Mouse (Mus musculus) heart, postnatal 10 days (tissue): ENCODE data around the gene Ccdc124. TPM values are rescaled to one million over a fixed set of nuclear protein-coding genes. Genes with fewer than 3 reads are reported as not detected.
A peak's percentile ranks its signal among the peaks of the same experiment; 100 is the strongest.
"Not testable (repeated sequence)": the region's sequence is repeated elsewhere in the genome, so short reads cannot be mapped to it uniquely, and the experiment has no call there.

Source experiments
- DNase-seq, 2 experiments: peaks; one replicate each; pipeline ENCODE4 v3.0.0; 2021
- intact Hi-C: fragments of 180-260 bp; cut with DNase I; formaldehyde crosslinking; loops from one replicate; pipeline ENCODE4 v1.15.1; 2025
- total RNA-seq, 2 experiments: library from RNA; stranded (reverse); gene quantifications; 2 replicates each; pipeline ENCODE4 v1.2.3; 2021

Ccdc124 gene
- total RNA-seq, 2 experiments from 2014 or later = 40.9 to 41.1 TPM

DNA sequence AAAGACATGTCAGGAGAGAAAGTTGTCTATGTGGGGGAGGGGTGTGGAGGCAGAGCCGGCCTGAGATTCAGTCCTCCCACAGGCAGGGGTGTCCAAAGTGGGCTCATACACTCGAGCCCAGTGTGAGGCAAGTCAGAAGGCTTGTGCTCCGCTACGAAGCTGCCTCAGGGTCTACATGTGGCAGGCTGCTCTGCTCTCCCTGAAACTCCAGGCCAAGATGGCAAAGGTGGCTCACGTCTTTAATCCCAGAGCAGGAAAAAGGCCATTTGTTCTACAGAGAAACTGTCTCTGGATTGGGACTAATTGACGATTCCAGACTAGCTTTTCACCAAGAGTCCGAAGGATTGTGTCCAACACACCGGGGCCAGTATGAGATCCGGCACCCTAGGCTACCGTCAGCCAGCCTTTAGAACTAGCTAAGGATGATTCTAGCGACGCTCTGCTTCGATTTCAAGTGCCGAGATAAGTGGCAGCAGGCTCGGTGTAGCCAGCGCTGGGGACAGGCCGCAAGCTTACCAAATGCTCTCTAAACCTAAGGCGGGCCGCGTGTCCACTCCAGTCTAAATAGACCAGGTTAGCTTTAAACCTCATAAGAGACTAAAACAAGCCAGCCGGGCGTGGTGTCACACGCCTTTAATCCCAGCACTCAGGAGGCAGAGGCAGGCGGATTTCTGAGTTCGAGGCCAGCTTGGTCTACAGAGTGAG, 22.7 kb upstream of the Ccdc124 start:
- intact Hi-C loops = loop anchor here (1.0 kb wide), 1 partner anchor 23 kb away; the partner anchor contains the start of gene Ccdc124
- DNase-seq = peak; percentile 8 to 17

GRCm38 (mm10) chr8:70895571-70896259, 22.0 kb upstream of the Ccdc124 start:
- DNase-seq, intact Hi-C loops: not testable (repeated sequence)

DNA sequence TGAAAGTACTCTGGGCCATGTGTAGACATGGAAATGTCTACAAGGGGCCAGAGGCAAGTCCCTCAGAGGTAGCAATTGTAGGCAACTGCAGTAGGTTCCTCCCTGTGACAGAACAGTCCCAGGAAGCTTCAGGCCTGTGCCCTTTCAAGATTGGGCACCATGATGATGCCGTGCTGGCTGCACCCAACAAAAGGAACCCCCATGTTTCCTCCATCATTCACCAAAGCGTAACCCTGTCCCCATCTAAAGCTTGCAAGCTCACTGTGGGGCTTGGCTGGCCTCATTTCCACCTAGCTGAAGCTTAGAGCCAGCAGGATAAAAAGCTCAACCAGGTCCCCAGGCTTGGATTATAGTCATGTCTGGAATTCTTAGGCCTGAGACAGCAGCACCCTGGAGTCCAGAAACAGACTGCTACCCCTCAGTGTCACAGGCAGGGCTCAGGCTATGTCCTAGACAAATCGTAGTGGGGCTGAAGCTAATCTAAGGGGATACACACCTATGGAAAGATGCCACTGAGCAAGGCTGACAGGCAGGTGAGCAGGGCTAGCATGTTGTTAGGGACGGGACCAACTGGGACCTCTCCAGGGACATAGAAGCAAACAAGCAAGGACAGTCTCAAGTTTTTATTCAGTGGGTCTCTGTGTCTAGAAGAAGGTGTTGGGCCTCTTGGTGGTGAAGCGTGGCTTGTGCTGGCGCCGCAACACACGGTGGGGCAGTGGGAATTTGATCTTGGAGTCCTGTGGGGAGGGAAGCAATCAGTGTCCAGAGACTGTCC, 21.2 kb upstream of the Ccdc124 start:
- DNase-seq = no peak
- intact Hi-C loops = no loop called here

DNA sequence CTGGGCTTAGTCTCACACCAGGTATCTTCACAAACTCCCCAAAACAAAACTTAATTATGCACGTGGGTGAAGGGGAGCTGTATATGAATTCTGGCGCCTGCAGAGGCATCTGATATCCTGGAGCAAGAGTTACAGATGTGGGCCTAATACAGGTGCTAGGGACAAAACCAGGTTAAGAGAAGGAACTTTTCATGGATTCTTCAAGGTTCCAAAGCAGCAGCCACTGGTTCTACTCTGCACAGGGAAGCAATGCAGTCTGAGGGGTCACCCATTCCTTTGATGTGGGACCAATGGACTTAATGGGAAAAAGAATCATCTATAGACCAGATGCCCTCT, 20.6 kb upstream of the Ccdc124 start:
- intact Hi-C loops = no loop called here

DNA sequence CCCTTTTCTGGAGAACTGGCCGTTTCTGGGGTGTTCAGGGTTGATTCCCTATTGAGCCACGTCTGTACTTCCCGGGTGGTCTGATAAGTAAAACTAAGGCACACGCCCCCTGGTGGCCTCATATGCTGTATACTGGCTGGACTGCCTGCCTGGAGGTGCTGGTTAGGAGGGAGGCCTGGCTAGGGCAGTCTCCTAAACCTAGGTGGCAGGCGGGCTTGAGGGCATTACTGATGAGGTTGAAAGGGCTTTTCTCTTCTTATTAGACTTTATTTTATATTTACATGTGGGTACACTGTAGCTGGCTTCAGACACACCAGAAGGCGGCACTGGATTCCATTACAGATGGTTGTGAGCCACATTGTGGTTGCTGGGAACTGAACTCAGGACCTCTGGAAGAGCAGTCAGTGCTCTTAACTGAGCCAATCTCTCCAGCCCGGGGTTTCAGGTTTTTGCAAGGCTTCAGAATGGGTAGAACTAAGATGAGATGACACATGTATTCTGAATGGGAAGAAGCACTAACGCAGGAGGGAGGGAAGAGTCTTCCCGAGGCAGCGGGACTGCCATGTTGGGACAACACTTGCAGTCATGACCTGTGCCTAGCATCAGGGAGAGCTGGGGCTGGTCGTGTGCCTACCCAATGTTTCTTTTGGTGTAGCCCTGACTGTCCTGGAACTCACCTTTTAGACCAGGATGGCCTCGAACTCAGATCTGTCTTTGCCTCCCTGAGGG, 20.1 kb upstream of the Ccdc124 start:
- DNase-seq = peak; percentile 73 to 87
- intact Hi-C loops = loop anchor here (1.0 kb wide), 1 partner anchor 21 kb away; the partner anchor contains the start of gene Ccdc124

More for the DNA sequence above, 20.6 kb upstream of the Ccdc124 start:
- DNase-seq = no peak

DNA sequence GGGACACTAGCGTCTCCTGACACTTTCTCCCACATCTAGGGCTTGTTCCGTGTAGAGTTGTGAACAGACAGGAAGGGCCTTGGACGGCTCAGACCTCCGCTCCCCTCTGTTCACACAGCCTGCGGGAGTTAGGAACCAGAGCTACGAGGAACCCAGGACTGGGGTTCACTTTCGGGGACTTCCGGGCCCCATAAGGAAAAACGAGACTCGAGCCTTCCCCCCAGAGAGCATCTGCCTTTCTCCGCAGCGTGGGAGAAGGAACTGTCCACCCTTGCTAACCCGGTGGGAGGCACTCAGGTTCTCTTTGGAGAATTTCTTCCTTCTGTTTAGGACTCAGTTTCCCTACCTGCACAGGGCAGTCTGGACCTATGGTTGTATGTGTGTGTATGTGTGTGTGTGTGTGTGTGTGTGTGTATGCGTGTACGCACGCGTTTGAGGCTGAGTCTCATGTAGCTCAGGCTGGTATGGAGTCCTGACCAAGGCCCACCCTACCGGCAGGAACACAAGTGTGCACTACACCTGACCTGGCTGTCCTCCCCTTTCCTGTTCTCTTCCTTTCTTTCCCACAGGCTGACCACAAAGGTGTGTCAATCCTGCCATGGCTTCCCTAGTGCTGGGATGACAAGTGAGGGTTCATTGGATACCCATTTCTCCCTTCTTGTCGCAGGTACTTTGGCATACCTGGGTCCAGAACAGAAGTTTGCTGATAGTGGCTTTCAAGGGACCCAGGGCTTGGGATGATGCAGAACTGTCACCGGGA, 19.3 kb upstream of the Ccdc124 start:
- intact Hi-C loops = loop anchor here (1.0 kb wide), 1 partner anchor 20 kb away; the partner anchor contains the start of gene Ccdc124
- no peak for DNase-seq

- intact Hi-C loops = no loop called here
Measured at GRCm38 (mm10) chr8:70892022-70892895, 18.5 kb upstream of the Ccdc124 start, which contains the start of gene Slc5a5. Gene Slc5a5, minus strand, starts transcription at chr8:70892757.

GRCm38 (mm10) chr8:70891356-70891755, 17.6 kb upstream of the Ccdc124 start:
- no peak for DNase-seq
- intact Hi-C loops = no loop called here

More at GRCm38 (mm10) chr8:70892022-70892895, 18.5 kb upstream of the Ccdc124 start, which contains the start of gene Slc5a5:
- DNase-seq = no peak

DNA sequence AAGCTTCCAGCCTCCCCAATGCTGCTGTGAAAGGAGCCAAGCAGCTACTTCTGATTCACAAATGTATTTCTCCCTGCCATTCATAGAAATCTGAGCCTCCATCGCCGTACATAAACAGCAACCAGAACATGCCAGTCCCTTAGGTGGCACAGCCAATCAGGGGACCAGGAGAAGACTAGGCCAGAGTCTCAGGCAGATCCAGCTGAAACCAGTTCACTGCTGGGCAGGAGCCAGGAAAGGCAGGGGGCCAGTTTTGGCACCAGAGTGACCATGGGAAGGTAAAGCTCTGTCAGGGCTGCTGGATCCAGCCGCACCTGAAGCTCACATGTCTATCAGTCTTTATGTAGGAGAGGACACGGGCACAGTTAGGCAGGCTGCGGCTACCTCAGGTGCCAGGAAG, 16.9 kb upstream of the Ccdc124 start:
- no peak for DNase-seq
- intact Hi-C loops = no loop called here

DNA sequence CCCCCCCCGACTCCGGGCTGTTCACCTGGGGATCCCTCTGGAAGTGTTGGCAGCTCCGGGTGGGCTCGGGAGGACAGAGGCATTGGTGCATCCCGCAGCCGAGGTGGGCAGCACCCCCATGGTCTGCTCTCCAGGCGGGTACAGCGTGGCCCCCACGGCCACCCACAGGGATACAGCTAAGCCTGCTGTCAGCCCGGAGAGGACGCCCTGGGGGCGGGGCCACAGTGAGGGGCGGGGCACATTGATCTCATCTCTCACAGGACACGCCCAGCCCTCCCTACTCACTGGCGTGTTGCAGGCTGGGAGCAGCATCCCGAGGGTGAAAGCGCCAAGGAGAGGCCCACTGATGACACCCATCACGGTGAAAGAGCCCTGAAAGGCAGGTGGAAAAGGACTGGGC, 13.9 kb upstream of the Ccdc124 start:
- peak in 1 of 2 experiments; percentile 33 for DNase-seq
- intact Hi-C loops = no loop called here

- intact Hi-C loops = no loop called here
- DNase-seq = peak in 1 of 2 experiments; percentile 68
Measured at GRCm38 (mm10) chr8:70885612-70886011, 11.9 kb upstream of the Ccdc124 start.

DNA sequence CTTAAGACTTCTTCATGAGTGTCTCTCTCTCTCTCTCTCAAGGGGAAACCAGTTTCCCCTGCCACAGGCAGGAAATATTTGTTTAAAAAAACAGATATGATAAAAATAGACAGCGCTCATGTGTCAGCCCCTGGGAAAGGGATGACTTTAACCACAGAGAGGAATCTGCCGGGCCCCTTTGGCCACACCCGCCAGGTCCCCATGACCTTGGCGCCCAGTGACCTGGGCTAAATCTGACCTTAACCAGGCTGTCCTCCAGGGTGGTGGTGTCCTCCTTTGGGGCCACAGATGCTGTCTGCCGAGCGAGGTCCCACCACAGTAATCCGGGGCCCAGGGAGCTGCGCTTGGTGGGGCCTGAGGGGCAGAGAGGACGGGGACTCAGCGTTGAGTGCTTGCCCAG, 10.9 kb upstream of the Ccdc124 start:
- DNase-seq = no peak
- intact Hi-C loops = no loop called here

DNA sequence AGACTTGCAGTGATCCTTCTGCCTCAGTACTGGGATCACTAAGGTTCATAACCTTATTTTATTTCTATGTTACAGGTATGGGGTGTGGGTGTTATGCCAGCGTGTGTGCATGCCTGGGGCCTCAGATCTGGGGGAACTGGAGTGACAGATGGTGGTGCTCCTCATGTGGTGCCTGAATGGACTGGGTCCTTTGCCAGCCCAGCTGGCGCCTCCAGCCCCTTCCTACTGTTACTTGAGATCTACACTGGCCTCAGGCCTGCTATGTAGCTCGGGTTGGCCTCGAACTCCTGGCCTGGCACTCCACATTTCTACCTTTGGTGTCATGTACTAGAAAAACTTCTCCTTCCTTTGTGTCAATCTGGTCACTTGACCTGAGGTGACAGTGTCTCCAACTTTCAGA, 10.5 kb upstream of the Ccdc124 start:
- intact Hi-C loops = no loop called here
- DNase-seq = no peak

DNA sequence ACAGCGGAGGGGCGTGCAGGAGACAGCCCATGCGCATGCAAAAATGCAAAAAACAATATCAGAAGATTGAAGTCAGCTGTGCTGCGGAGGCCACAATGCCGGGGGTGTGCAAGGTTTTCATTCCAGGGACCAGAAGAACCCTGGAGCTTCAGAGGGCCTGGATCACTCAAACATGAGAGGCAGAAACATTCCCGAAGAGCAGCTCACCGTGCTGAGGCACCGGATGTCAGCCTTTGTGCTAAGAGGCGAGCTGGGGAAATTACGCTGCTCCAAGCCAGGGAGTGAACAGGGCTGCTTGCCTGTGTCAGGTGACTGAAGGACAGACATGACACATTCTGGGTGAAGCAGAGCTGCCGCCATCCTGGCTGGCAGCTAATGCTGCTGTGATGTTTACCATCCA, 6.8 kb upstream of the Ccdc124 start:
- intact Hi-C loops = no loop called here
- no peak for DNase-seq

- DNase-seq = peak; percentile 77 to 78
- intact Hi-C loops = no loop called here
Measured at GRCm38 (mm10) chr8:70880126-70880525, 6.4 kb upstream of the Ccdc124 start.

DNA sequence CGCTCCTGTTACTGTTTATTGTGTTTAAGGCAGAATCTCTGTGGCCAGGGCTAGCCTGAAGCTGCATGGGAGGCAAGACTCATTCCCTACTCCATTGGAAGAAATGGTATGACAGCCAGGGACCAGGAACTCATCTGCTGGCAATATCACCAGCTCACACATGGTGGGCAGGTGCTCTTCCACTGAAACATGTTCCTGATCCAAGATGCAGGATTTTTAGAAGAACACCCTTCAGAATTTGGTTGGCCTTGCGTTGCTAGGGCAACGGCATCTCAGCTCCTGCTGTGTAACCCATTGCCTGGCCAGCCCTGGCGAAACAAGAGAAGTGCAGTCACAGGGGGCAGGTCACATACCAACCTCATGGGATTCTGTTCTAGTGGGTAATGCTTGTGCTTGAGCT, 5.8 kb upstream of the Ccdc124 start:
- DNase-seq = no peak
- intact Hi-C loops = no loop called here

GRCm38 (mm10) chr8:70878178-70878577, 4.4 kb upstream of the Ccdc124 start:
- DNase-seq = no peak
- intact Hi-C loops = no loop called here

DNA sequence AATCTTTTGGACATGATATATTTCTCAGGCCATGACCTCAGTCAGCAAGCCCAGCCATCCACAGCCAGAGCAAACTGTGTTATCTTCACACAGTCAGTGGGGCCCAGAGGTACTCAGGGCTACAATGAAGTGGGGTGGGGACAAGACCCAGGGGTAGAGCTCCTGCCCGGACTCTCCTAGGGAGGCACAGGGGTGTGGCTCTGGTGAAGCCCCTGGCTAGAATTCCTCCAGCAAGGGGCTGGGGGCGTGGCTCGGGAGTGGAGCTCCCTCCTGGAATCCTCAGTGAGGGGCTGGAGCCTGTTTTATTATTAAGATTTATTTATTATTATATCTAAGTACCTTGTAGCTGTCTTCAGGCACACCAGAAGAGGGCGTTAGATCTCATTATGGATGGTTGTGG, 2.6 kb upstream of the Ccdc124 start:
- no peak for DNase-seq
- intact Hi-C loops = no loop called here

DNA sequence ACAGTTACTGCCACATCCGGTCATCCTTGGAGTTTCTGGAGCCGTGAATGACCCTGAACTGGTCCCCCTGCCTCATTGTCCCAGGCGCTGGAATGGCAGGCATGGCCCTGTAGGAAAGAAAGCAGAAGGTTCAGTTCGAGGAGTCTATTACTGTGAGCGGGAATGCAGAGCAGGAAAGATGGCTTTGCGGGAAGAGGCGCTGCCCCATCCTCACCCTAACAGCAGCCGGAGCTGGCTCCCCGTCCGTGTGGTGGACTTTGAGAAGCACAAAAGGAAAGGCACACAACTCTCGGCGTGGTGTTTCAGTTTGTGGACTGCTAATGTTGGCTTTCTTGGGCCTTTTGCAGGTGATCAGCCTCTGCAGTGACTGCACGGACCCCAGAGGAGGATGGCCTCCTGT, 706 bp upstream of the Ccdc124 start:
- intact Hi-C loops = no loop called here
- DNase-seq = no peak
